27 mouse cellular contexts compared by ENCODE assay signal in genomic region chr5:115145253-115145968, GRCm38 (mm10). TPM values are rescaled to one million over a fixed set of nuclear protein-coding genes. Genes with fewer than 3 reads are reported as not detected.
A peak's percentile ranks its signal among the peaks of the same experiment; 100 is the strongest.
DNase-seq lines count a peak whose midpoint lies in the region; ATAC-seq and TF ChIP-seq lines count a peak whose summit lies in the region.
"Had no signal": no experiment of that assay in that cellular context is flagged by ENCODE, and none has a peak within 500 bp of the region (broad histone marks: within the 10 kb centered on the region; RNA-seq: fewer than 3 reads in every experiment).

No protein-coding gene starts in this region.

- WGBS in heart, postnatal 0 days, result 76% methylated on average over 11 of the region's 11 CpGs
- 77% methylated on average over 11 of the region's 11 CpGs for WGBS in heart, embryonic 11.5 days (ENCODE audit: insufficient replicate concordance)
- 74% methylated on average over 11 of the region's 11 CpGs for WGBS in forebrain, embryonic 14.5 days

- TF ChIP-seq EP300 in heart, postnatal 0 days (IDR thresholded peaks at IDR 0.05; ENCODE audit: low read depth), result no peak
- TF ChIP-seq EP300 in ES-Bruce4 (IDR thresholded peaks at IDR 0.05; ENCODE audit: insufficient read depth, low read depth, low read length), result no peak

- no peak overlapping the region for H3K9ac ChIP-seq in heart, postnatal 0 days (replicated peaks; ENCODE audit: low read depth, low read length)
- H3K9ac ChIP-seq in heart, embryonic 11.5 days (ENCODE audit: low read depth, low read length), result no peak overlapping the region; the same call in 1 of the 2 replicates
- no peak overlapping the region for H3K9ac ChIP-seq in ES-Bruce4 (ENCODE audit: low read depth, poor library complexity, severe bottlenecking)
- H3K9ac ChIP-seq in forebrain, embryonic 14.5 days (ENCODE audit: low read length), result no peak overlapping the region
- H3K9ac ChIP-seq: embryonic facial prominence, embryonic 12.5 days; forebrain, embryonic 13.5 days; heart, embryonic 15.5 days; liver, embryonic 13.5 days; neural tube, embryonic 15.5 days; stomach, embryonic 15.5 days had no signal

- H3K36me3 ChIP-seq in heart, postnatal 0 days (replicated peaks; ENCODE audit: control insufficient read depth, insufficient read depth, low read length), result peaks cover 46% of the 10 kb centered on the region
- H3K36me3 ChIP-seq in heart, embryonic 11.5 days (ENCODE audit: control insufficient read depth, insufficient read depth, low read length), result peaks cover 39% of the 10 kb centered on the region
- H3K36me3 ChIP-seq in ES-Bruce4 (ENCODE audit: control insufficient read depth, insufficient read depth, low read length, poor library complexity, severe bottlenecking), result peaks cover 39% of the 10 kb centered on the region
- peaks cover 53% of the 10 kb centered on the region for H3K36me3 ChIP-seq in forebrain, embryonic 14.5 days (ENCODE audit: control insufficient read depth, insufficient read depth, low read length)

- no peak overlapping the region for H3K4me2 ChIP-seq in heart, postnatal 0 days (ENCODE audit: low read depth, low read length)
- H3K4me2 ChIP-seq in heart, embryonic 11.5 days, result no peak overlapping the region
- no peak overlapping the region for H3K4me2 ChIP-seq in forebrain, embryonic 14.5 days (ENCODE audit: low read length)
- H3K4me2 ChIP-seq: embryonic facial prominence, embryonic 12.5 days; forebrain, embryonic 13.5 days; heart, embryonic 15.5 days; liver, embryonic 13.5 days; neural tube, embryonic 15.5 days; stomach, embryonic 15.5 days had no signal

- H3K4me1 ChIP-seq in heart, postnatal 0 days (ENCODE audit: control insufficient read depth, insufficient read depth), result no peaks in the 10 kb centered on the region
- no peaks in the 10 kb centered on the region for H3K4me1 ChIP-seq in heart, embryonic 11.5 days (ENCODE audit: control insufficient read depth, insufficient read depth, low read length)
- peaks cover 5% of the 10 kb centered on the region for H3K4me1 ChIP-seq in ES-Bruce4 (ENCODE audit: control insufficient read depth, insufficient read depth, low read length)
- no peaks in the 10 kb centered on the region; the same call in none of the 2 replicates for H3K4me1 ChIP-seq in forebrain, embryonic 14.5 days (ENCODE audit: control insufficient read depth, insufficient read depth, low read length)
- H3K4me1 ChIP-seq: embryonic facial prominence, embryonic 12.5 days; heart, embryonic 15.5 days; stomach, embryonic 15.5 days had no signal

- ATAC-seq in heart, postnatal 0 days (ENCODE audit: insufficient read depth, low read depth), result no peak
- no peak for ATAC-seq in heart, embryonic 11.5 days (replicated peaks; ENCODE audit: insufficient number of reproducible peaks, low FRiP score, low TSS enrichment)
- ATAC-seq in forebrain, embryonic 14.5 days, result no peak
- ATAC-seq: forebrain, embryonic 13.5 days; inflammation-experienced regulatory T-cells, adult 6 months; midbrain, embryonic 16.5 days had no signal

- DNase-seq in heart, postnatal 0 days (ENCODE audit: low spot score), result no peak
- DNase-seq in left cerebral cortex, adult 2 months (ENCODE audit: extremely low spot score in 1 of 2, low spot score in 2 of 2), result no peak
- DNase-seq in left cerebral cortex, adult 11 months (ENCODE audit: low spot score), result no peak
- peak; percentile 90 for DNase-seq in R1 (ENCODE audit: low read depth, low spot score)
- no peak for DNase-seq in forebrain, embryonic 14.5 days (ENCODE audit: low spot score)
- no peak for DNase-seq in urinary bladder, postnatal 36 days (ENCODE audit: low spot score in 2 of 2)
- DNase-seq: cerebellum, adult 2 months; liver, embryonic 13.5 days; right cerebral cortex, postnatal 14 days; thymus, adult 18-20 months; thymus, postnatal 4 days had no signal

- no peak for TF ChIP-seq CTCF in heart, postnatal 0 days (IDR thresholded peaks at IDR 0.05; ENCODE audit: low read depth)
- TF ChIP-seq CTCF in left cerebral cortex, adult 2 months (IDR thresholded peaks at IDR 0.05), result no peak
- no peak for TF ChIP-seq CTCF in ES-Bruce4 (IDR thresholded peaks at IDR 0.05; ENCODE audit: low read depth, low read length)

- no peaks in the 10 kb centered on the region for H3K27me3 ChIP-seq in heart, postnatal 0 days (ENCODE audit: control insufficient read depth, insufficient read depth, low read length)
- no peaks in the 10 kb centered on the region for H3K27me3 ChIP-seq in heart, embryonic 11.5 days (ENCODE audit: control insufficient read depth, insufficient read depth, low read length)
- H3K27me3 ChIP-seq in ES-Bruce4 (ENCODE audit: control insufficient read depth, insufficient read depth, low read length, poor library complexity, severe bottlenecking), result no peaks in the 10 kb centered on the region
- H3K27me3 ChIP-seq in forebrain, embryonic 14.5 days (replicated peaks; ENCODE audit: control insufficient read depth, insufficient read depth, low read length), result no peaks in the 10 kb centered on the region
- H3K27me3 ChIP-seq: embryonic facial prominence, embryonic 12.5 days; forebrain, embryonic 13.5 days; heart, embryonic 15.5 days; liver, embryonic 13.5 days; neural tube, embryonic 15.5 days; stomach, embryonic 15.5 days had no signal

- peak overlapping the region; percentile 58 for H3K27ac ChIP-seq in heart, postnatal 0 days (ENCODE audit: low read depth)
- H3K27ac ChIP-seq in heart, embryonic 11.5 days (ENCODE audit: low read depth, low read length), result no peak overlapping the region
- H3K27ac ChIP-seq in left cerebral cortex, adult 2 months, result peak overlapping the region; percentile 16; the same call in 1 of the 2 replicates
- peak overlapping the region; percentile 28; the same call in 1 of the 2 replicates for H3K27ac ChIP-seq in ES-Bruce4 (ENCODE audit: insufficient read depth, low read length)
- no peak overlapping the region for H3K27ac ChIP-seq in forebrain, embryonic 14.5 days (ENCODE audit: low read depth, low read length)
- H3K27ac ChIP-seq: embryonic facial prominence, embryonic 12.5 days; forebrain, embryonic 13.5 days; heart, embryonic 15.5 days; kidney, postnatal 0 days; liver, embryonic 13.5 days; neural tube, embryonic 15.5 days; stomach, embryonic 15.5 days had no signal

- TF ChIP-seq POLR2A in ES-Bruce4 (IDR thresholded peaks at IDR 0.05; ENCODE audit: insufficient read depth, low read length), result no peak

- no peak overlapping the region for H3K4me3 ChIP-seq in heart, postnatal 0 days (ENCODE audit: low read depth, low read length)
- H3K4me3 ChIP-seq in heart, embryonic 11.5 days (ENCODE audit: low read depth, low read length), result no peak overlapping the region
- no peak overlapping the region for H3K4me3 ChIP-seq in left cerebral cortex, adult 2 months
- H3K4me3 ChIP-seq in ES-Bruce4 (ENCODE audit: low read depth, low read length), result no peak overlapping the region
- H3K4me3 ChIP-seq in forebrain, embryonic 14.5 days (ENCODE audit: low read depth, low read length), result no peak overlapping the region
- H3K4me3 ChIP-seq: embryonic facial prominence, embryonic 12.5 days; erythroblast, embryonic 14.5 days; forebrain, embryonic 13.5 days; heart, embryonic 15.5 days; liver, embryonic 13.5 days; neural tube, embryonic 15.5 days; stomach, embryonic 15.5 days had no signal

- intact Hi-C loops in left cerebral cortex, adult 2 months (cut with DNase I), result no loop called here

- no peaks in the 10 kb centered on the region for H3K9me3 ChIP-seq in heart, postnatal 0 days (replicated peaks; ENCODE audit: control insufficient read depth, low read length)
- no peaks in the 10 kb centered on the region for H3K9me3 ChIP-seq in heart, embryonic 11.5 days (replicated peaks; ENCODE audit: control insufficient read depth, low read length)
- H3K9me3 ChIP-seq in ES-Bruce4 (replicated peaks; ENCODE audit: control insufficient read depth, insufficient read depth, low read length, poor library complexity, severe bottlenecking), result no peaks in the 10 kb centered on the region
- H3K9me3 ChIP-seq in forebrain, embryonic 14.5 days (replicated peaks; ENCODE audit: control insufficient read depth, low read length), result no peaks in the 10 kb centered on the region
- H3K9me3 ChIP-seq: embryonic facial prominence, embryonic 12.5 days; forebrain, embryonic 13.5 days; heart, embryonic 15.5 days; liver, embryonic 13.5 days; neural tube, embryonic 15.5 days; stomach, embryonic 15.5 days had no signal

RNA-seq across cellular contexts. Expression of gene Unc119b, which starts 10.6 kb away (rescaled TPM):
- 17.0 and 25.9 TPM in 2 replicates for total RNA-seq in heart, postnatal 0 days (2014; rRNA removed; ENCODE audit: low replicate concordance)
- 10.6 and 11.7 TPM in 2 replicates for polyA plus RNA-seq in heart, postnatal 0 days (2015; fragmentation: Nextera tagmentation; extraction: Ambion mirVana)
- polyA plus RNA-seq in heart, embryonic 11.5 days (2014; fragmentation: Nextera tagmentation; extraction: Ambion mirVana), result 18.9 and 21.6 TPM in 2 replicates
- 10 to 100 TPM; 25.2 to 31.0 TPM for total RNA-seq in left cerebral cortex, adult 2 months (2021)
- polyA plus RNA-seq in ES-Bruce4 (2011; ENCODE audit: insufficient read depth, insufficient read length, low read depth, missing spikeins), result 35.5 and 36.9 TPM in 2 replicates
- 35.4 and 37.8 TPM in 2 replicates for polyA plus RNA-seq in forebrain, embryonic 14.5 days (2014; fragmentation: Nextera tagmentation; extraction: Ambion mirVana)

RNA-seq across cellular contexts. Expression of gene Mlec, which starts 12.6 kb away (rescaled TPM):
- total RNA-seq in heart, postnatal 0 days (2014; rRNA removed; ENCODE audit: low replicate concordance), result 68.4 and 74.8 TPM in 2 replicates
- 20.4 and 21.1 TPM in 2 replicates for polyA plus RNA-seq in heart, postnatal 0 days (2015; fragmentation: Nextera tagmentation; extraction: Ambion mirVana)
- 68.9 and 77.8 TPM in 2 replicates for polyA plus RNA-seq in heart, embryonic 11.5 days (2014; fragmentation: Nextera tagmentation; extraction: Ambion mirVana)
- total RNA-seq in left cerebral cortex, adult 2 months (2021), result 10 to 100 TPM; 87.8 to 89.8 TPM
- polyA plus RNA-seq in ES-Bruce4 (2011; ENCODE audit: insufficient read depth, insufficient read length, low read depth, missing spikeins), result 137 and 139 TPM in 2 replicates
- polyA plus RNA-seq in forebrain, embryonic 14.5 days (2014; fragmentation: Nextera tagmentation; extraction: Ambion mirVana), result 11.4 and 12.5 TPM in 2 replicates

RNA-seq across cellular contexts. Expression of gene Acads, which starts 26.3 kb away (rescaled TPM):
- 266 and 288 TPM in 2 replicates for total RNA-seq in heart, postnatal 0 days (2014; rRNA removed; ENCODE audit: low replicate concordance)
- 208 and 211 TPM in 2 replicates for polyA plus RNA-seq in heart, postnatal 0 days (2015; fragmentation: Nextera tagmentation; extraction: Ambion mirVana)
- 45.5 and 75.6 TPM in 2 replicates for polyA plus RNA-seq in heart, embryonic 11.5 days (2014; fragmentation: Nextera tagmentation; extraction: Ambion mirVana)
- 1 to 10 TPM; 6.5 to 7.2 TPM for total RNA-seq in left cerebral cortex, adult 2 months (2021)
- 44.8 and 52.1 TPM in 2 replicates for polyA plus RNA-seq in ES-Bruce4 (2011; ENCODE audit: insufficient read depth, insufficient read length, low read depth, missing spikeins)
- polyA plus RNA-seq in forebrain, embryonic 14.5 days (2014; fragmentation: Nextera tagmentation; extraction: Ambion mirVana), result 17.7 and 18.8 TPM in 2 replicates

RNA-seq across cellular contexts. Expression of gene Gm10401, which starts 47.3 kb away (rescaled TPM):
- not detected in 2 replicates for total RNA-seq in heart, postnatal 0 days (2014; rRNA removed; ENCODE audit: low replicate concordance)
- 13.3 and 14.4 TPM in 2 replicates for polyA plus RNA-seq in heart, postnatal 0 days (2015; fragmentation: Nextera tagmentation; extraction: Ambion mirVana)
- 19.1 and 19.2 TPM in 2 replicates for polyA plus RNA-seq in heart, embryonic 11.5 days (2014; fragmentation: Nextera tagmentation; extraction: Ambion mirVana)
- total RNA-seq in left cerebral cortex, adult 2 months (2021), result not detected
- polyA plus RNA-seq in ES-Bruce4 (2011; ENCODE audit: insufficient read depth, insufficient read length, low read depth, missing spikeins), result not detected in 2 replicates
- 39.4 and 50.4 TPM in 2 replicates for polyA plus RNA-seq in forebrain, embryonic 14.5 days (2014; fragmentation: Nextera tagmentation; extraction: Ambion mirVana)
- total RNA-seq: gastrocnemius, postnatal 36 days; layer of hippocampus, adult 8-10 months; left cerebral cortex, adult 8-10 months had no signal
- polyA plus RNA-seq: cerebellum, adult 2 months; erythroblast, embryonic 14.5 days; spleen, adult 2 months had no signal

RNA-seq across cellular contexts. Expression of gene Cabp1, which starts 48.8 kb away (rescaled TPM):
- 0.39 and 4.1 TPM in 2 replicates for total RNA-seq in heart, postnatal 0 days (2014; rRNA removed; ENCODE audit: low replicate concordance)
- 0.78 and 0.96 TPM in 2 replicates for polyA plus RNA-seq in heart, postnatal 0 days (2015; fragmentation: Nextera tagmentation; extraction: Ambion mirVana)
- polyA plus RNA-seq in heart, embryonic 11.5 days (2014; fragmentation: Nextera tagmentation; extraction: Ambion mirVana), result 0.63 and 1.3 TPM in 2 replicates
- 100 to 1,000 TPM; 319 to 335 TPM for total RNA-seq in left cerebral cortex, adult 2 months (2021)
- polyA plus RNA-seq in ES-Bruce4 (2011; ENCODE audit: insufficient read depth, insufficient read length, low read depth, missing spikeins), result 8.1 and 11.4 TPM in 2 replicates
- polyA plus RNA-seq in forebrain, embryonic 14.5 days (2014; fragmentation: Nextera tagmentation; extraction: Ambion mirVana), result 7.1 and 10.1 TPM in 2 replicates
- total RNA-seq: common myeloid progenitor, adult 5-6 weeks had no signal
- polyA plus RNA-seq: erythroblast, embryonic 14.5 days; inflammation-experienced regulatory T-cells, adult 6 months; liver, embryonic 13.5 days had no signal

Comparison
In these comparisons a context has a peak if more than half of its experiments do, and no peak if none do; other contexts are left out.
1. H3K27ac ChIP-seq: peak in heart, postnatal 0 days (single experiment), left cerebral cortex, adult 2 months (single experiment) and ES-Bruce4 (single experiment); none in heart, embryonic 11.5 days (single experiment) and forebrain, embryonic 14.5 days (single experiment).